Mouse (Mus musculus) E14TG2a.4 (cell line): ENCODE data around the gene Oas1f.

Experiments used
- CTCF ChIP-seq: conservative IDR thresholded peaks from 2 replicates; pipeline ENCODE4 v1.5.1; 2014; ENCODE audit warnings: low read length
- NANOG ChIP-seq: IDR thresholded peaks from 2 replicates; pipeline ENCODE4 v1.6.1; 2014; ENCODE audit warnings: borderline replicate concordance, low read length, mixed read lengths
- POU5F1 ChIP-seq: IDR thresholded peaks from 2 replicates; pipeline ENCODE4 v1.6.1; 2014; ENCODE audit warnings: low read length, borderline replicate concordance

DNA sequence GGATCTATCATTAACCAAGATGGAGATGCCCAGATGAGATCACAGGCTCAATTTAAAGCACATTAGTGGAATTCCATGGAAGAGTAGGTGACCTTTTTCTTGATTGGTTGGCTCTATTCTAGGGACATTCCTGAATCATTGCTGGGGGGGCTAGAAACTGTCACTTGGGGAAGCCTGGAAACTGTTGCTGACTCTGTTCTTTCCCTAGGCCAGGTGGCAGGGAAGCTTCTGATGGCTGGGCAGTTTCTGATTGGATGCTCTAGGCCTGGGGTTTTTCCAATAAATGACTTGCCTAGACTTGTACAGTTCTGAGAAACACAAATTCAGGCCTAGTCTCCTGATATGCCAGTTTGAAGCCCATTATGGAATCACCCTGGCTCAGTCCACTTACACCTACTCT, 28.2 kb upstream of the Oas1f start:
- TF ChIP-seq CTCF (no peak), POU5F1 (no peak), NANOG (no peak)
